Mouse (Mus musculus): ENCODE measurements around the gene Ptk7.
"Not testable (repeated sequence)": the region's sequence is repeated elsewhere in the genome, so short reads cannot be mapped to it uniquely, and the experiment has no call there.

The Ptk7 gene

GRCm38 (mm10) chr17:46557321-46557720 is 72.0 kb downstream of the Ptk7 start:
- DNase-seq (ENCODE audit: low read depth, low spot score): not testable (repeated sequence)

- no peak for DNase-seq (ENCODE audit: low read depth, low spot score)
Measured at GRCm38 (mm10) chr17:46556584-46556945, 72.7 kb downstream of the Ptk7 start.

DNA sequence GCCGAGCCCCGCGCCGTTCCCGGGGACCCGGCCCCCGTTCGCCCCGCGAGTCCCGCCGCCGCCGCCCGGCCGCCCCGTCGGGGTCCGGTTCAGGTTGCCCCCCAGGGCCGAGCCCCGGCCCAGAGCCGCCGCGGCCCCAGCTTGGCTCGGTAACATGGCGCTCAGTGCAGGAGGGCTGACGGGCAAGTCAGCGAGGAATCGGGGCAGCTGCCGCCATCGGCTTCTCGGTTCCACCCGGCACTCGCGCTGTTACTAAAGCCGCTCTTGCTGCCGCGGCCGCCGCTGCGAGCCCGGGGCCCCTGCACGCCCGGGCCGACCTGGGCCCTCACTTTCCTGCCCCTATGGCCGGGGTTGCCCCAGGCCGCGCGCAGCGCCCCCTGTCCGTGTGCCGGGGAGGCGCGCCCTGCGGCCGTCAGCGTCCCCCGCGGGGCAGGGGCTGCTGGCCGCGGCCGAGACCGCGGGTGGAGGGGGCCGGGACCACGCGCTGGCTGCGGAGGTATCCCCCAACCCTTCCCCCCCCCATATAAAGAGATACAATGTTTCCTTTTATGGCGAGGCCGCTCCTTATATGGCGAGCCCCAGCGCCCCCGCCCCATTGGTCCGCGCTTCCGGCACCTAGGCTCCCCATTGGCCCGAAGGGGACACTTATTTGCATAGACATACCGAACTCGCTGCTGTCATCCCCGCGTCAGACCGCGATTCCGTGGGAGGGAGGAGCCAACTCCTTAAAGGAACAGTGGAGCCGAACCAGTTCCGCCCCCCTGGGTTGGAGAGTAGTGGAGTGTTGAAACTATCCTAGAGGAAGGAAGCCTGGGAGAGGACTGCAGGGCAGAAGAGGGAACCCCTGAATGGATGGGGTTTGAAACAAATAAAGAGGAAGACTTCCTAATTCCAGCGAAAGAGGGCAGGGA is 73.4 kb downstream of the Ptk7 start, which contains the start of gene Srf:
Gene Srf (minus strand): TSS at position 503 of the 911 bp plus-strand sequence.
- DNase-seq (ENCODE audit: low read depth, low spot score): peak; percentile 99

DNA sequence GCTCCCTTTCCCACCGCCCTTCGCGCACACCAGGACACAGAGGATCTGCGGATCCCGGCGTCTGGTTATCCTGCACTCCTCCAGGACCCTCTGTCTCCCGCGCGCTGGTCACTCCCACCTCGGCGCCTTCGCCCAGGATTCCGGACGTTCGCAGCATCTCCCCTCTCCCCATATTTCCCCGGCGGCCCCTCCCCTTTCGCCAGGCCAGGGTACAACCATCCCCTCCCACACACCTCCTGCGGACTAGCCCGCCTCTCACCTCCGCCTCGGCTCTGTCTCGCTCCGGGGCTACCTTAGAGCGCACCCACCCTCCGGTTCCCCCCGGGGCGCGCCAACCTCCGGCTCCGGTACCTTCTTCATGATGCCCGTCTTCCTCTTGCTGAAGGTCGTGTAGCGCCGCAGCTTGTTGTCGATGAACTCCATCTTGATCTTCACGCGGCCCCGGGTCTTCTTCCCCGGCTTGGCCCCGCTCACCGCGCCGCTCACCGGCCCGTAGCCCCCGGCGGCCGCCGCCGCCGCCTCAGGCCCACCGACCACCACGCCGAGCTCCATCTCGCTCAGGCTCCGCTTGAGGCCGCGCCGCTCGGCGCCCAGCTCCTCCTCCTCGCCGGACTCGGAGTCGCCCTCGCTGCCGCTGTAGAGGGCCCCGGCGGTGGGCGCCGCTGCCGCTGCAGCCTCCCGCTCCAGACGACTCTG is 74.2 kb downstream of the Ptk7 start:
- peak; percentile 27 for DNase-seq (ENCODE audit: low read depth, low spot score)

GRCm38 (mm10) chr17:46554646-46554976 is 74.7 kb downstream of the Ptk7 start:
- DNase-seq (ENCODE audit: low read depth, low spot score): peak; percentile 67

GRCm38 (mm10) chr17:46553926-46554325 is 75.4 kb downstream of the Ptk7 start:
- peak; percentile 27 for DNase-seq (ENCODE audit: low read depth, low spot score)

GRCm38 (mm10) chr17:46553469-46553868 is 75.8 kb downstream of the Ptk7 start:
- peak; percentile 9 for DNase-seq (ENCODE audit: low read depth, low spot score)

GRCm38 (mm10) chr17:46552841-46553423 is 76.4 kb downstream of the Ptk7 start:
- peak; percentile 99 for DNase-seq (ENCODE audit: low read depth, low spot score)

DNA sequence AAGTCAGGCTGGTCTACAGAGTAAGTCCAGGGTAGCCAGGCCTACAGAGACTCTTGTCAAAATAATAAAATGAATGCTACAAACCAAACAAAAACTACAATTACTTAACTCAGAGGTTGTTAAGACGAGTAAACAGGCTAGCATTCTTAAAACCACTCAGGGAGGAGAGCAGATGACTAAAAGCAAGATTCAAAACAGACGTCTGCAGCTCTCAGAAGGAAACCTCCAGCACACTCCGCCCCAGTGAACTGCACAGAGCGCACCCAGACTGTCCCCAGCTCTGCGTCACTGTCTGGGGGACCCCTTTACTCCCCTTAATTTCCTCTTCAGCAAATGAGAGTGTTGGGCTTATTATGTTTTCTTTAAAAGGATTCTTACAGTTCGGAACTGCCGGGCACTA is 77.2 kb downstream of the Ptk7 start:
- no peak for DNase-seq (ENCODE audit: low read depth, low spot score)

- DNase-seq (ENCODE audit: low read depth, low spot score): peak; percentile 71
Measured at GRCm38 (mm10) chr17:46551369-46551768, 77.9 kb downstream of the Ptk7 start.

DNA sequence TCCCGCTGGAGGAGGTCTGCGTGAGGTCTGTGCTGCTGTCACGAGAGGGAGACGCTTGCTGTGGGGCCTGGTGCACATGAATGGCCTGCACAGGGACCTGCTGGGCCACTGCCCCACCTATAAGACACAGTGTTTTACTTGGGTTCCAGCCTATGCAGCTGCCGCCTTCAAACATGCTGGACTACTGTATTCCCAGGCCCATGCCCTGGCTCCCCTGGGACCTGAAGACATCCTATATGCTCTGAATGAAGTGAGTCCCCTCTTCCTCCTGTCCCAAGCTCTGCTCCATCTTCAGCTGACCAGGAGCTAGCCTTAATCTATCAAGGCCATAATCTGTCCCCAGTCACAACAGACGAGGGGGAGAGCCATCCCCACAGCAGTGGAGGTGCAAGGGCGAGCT is 78.4 kb downstream of the Ptk7 start:
- no peak for DNase-seq (ENCODE audit: low read depth, low spot score)

DNA sequence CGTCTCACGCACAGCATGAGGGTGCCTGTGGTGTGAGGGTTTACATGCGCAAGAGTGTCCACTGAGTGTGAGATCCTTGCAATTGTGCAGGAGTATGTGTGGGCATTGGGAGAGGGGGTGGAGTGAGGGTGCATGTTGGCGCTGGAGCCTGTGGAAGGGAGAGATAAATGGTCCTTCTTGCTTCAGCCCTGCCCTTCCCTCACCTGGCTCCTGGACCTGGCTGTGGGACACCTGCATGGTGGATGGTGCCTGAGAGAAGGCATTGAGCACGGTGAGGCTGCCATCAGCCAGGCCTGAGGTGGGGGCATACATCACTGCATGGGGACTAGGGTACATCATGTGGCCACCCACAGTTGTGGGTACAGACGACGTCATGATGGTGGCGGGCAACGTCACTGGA is 79.7 kb downstream of the Ptk7 start:
- DNase-seq (ENCODE audit: low read depth, low spot score): no peak

- DNase-seq (ENCODE audit: low read depth, low spot score): no peak
Measured at GRCm38 (mm10) chr17:46549193-46549592, 80.1 kb downstream of the Ptk7 start.

DNA sequence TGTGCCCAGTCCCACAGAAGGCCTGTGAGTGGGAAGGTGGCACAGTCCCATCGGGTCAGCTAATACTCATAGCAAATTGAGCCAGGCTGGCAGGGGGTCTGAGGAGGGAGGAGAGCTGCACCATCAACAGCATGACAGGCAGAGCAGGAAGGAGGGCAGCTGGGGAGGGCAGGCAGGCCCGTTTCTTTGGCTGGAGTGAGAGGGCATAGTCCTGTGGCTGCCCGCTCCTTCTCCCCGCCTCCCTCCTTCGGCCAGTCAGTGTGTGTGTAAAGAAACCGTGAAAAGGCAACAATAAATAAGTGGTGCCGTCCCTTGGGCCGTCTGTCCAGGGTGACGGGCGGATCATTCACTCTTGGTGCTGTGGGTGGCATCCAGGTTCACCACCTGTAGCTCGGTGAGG is 80.6 kb downstream of the Ptk7 start:
- no peak for DNase-seq (ENCODE audit: low read depth, low spot score)

DNA sequence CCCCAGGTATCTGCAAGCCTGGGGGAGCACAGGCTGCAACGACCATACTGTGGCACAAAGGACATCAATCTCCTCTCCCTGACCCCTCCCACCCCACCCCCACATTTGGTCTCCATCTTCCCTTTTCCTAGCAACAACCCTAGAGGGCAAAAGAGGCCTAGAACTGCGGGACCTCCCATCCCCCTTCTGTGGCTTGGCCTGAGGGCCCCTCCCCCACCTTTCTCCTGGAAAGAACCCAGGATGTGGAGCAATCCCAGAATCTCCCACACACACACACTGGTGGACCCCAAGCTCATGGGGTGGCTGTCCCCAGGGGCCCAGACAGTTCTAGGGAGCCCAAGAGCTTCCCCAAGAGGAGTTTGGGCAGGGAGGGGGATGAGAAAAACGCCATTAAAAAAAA is 81.4 kb downstream of the Ptk7 start:
- no peak for DNase-seq (ENCODE audit: low read depth, low spot score)

DNA sequence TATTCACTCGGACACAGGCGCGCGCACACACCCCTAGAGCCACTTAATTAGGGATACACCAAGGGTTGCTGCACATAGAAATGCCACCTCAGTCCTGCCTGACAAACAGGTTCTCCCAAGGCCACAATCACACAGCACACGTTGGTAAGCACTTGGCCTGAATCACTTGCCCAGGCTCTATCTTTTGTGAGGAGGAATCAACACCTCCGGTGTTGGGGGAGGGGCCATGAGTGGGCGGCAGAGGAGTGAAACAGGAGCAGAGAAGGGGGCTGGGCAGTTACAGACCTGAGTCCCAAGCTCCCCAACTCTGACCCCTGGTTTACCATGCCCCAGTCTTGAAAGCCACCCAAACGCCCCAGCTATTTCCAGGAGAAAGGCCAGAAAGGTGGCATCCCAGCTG is 82.3 kb downstream of the Ptk7 start:
- no peak for DNase-seq (ENCODE audit: low read depth, low spot score)

- no peak for DNase-seq (ENCODE audit: low read depth, low spot score)
Measured at GRCm38 (mm10) chr17:46546591-46546990, 82.7 kb downstream of the Ptk7 start.

DNA sequence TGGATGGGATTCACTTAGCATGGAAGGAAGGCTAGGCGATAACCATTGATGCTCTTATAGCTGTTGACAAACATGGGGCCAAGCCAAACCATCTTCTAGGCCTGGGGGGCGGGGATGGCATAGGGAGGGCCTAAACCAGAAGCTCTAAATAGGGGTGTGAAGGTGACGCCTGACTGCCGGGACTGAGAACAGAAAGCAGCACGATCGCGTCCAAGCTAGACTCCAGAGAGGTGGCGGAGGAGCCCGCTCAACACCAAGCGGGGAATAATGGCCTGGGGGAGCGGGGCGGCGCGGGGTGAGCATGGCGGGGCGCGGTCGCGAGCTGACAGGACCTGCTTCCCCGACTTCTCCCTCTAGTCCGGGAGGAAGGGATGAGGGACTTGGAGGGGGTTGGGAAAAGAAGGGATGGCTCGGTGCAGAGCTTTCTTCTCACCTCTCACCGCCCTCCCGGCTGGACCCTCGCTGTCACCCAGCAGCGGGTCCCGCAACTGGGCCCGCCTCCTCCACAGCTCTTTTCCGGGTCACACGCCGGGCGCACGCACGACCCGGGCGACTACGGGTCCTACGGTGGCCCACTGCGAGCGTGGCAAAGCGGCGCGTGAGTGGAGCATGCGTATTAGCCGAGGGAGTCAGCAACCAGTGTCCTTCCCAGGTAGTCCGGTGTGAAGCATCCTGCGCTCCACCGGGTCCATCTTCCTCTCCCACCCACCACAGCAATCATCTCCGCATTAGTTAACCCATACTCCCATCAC is 83.3 kb downstream of the Ptk7 start, which contains the start of gene Cul9:
Gene Cul9 (minus strand): TSS at position 576 of the 752 bp plus-strand sequence.
- no peak for DNase-seq (ENCODE audit: low read depth, low spot score)

DNA sequence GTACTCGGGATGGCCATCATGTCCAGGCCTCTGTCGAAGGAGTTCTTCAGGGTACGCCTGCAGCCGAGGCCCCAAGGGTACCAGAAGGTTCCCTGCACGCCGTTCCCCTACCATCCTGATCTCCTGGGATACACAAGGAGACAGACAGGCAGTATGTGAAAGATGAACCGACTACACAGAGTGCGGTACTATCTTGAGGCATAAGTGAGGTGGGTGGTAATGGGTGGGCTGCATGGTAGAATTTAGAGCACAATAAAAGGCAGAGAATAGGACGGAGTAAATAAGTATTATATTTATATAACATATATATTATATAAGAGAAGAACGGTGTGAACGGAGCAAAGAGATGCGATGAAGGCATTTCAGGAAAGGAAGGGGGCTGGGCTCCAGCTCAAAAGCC is 85.6 kb downstream of the Ptk7 start:
- DNase-seq (ENCODE audit: low read depth, low spot score): no peak

DNA sequence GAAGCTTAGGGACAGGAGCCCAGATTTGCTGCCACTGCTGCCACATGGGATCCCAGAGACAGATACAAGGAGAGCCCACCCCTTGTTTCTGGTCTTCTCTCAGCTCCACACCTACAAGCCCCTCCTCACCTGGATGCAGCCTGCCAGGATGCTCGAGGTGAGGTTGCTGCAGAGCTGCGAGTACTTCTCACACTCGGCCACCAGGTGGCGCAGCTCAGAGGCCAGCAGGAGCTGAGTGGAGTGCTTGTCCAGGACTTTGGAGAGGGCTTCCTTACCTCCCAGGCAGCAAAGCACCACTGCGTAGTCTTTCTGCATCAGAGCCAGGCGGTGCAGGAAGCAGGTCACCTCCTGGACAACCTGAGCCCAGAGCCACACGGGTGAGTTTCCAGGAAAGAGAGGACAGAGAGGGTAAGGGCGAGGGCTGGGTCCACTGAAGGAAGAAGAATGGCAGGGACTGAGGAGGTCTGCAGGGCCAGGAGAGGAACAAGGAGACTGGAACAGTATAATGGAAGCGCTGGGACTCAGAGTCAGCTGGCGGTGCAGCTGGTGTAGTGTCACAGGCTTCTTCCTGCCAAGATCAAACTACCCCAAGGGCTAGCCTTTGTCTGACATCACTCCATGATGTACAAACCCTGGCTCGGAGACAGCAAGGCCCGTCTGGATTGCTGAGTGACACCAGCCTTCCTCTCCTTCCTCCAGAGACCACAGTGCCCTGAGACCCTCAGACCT is 103.6 kb downstream of the Ptk7 start:
- DNase-seq (ENCODE audit: low read depth, low spot score): peak; percentile 70

DNA sequence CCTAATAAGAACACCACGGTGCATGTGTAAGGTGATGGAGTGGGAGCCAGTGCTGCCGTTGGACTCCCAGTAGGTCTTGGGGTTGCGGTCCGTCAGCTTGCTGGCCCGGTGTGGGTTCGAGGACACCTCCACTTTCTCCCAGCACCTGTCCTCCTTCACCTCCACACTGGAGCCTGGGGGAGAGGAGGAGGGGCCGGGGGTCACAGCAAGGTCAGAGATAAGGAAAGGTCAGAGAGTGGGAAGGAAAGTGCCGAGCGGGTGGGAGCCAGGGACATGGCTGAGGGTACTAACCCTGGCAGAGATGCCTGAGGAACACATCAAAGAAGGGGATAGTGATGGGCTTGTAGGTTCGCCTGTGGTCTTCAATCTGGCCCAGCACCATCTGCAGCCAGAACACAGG is 104.2 kb downstream of the Ptk7 start:
- DNase-seq (ENCODE audit: low read depth, low spot score): no peak

Data from 3T3-L1 (cell line).